Comparison of ENCODE assay signal across 9 mouse cellular contexts in genomic region chr6:87733131-87733930, GRCm38 (mm10). TPM values are rescaled to one million over a fixed set of nuclear protein-coding genes. Genes with fewer than 3 reads are reported as not detected.
DNase-seq lines count a peak whose midpoint lies in the region; ATAC-seq and TF ChIP-seq lines count a peak whose summit lies in the region.
"Had no signal": no experiment of that assay in that cellular context is flagged by ENCODE, and none has a peak within 500 bp of the region (broad histone marks: within the 10 kb centered on the region; RNA-seq: fewer than 3 reads in every experiment).

No protein-coding gene starts in this region.

- TF ChIP-seq CTCF in kidney, adult 2 months (conservative IDR thresholded peaks at IDR 0.05; ENCODE audit: insufficient read depth, insufficient read length, low read depth, low read length) = no peak
- no peak for TF ChIP-seq CTCF in lung, postnatal 0 days (IDR thresholded peaks at IDR 0.05)

- peak overlapping the region; percentile 56 for H3K27ac ChIP-seq in kidney, adult 2 months (ENCODE audit: insufficient read depth, low read depth, low read length)
- peak overlapping the region; percentile 60 for H3K27ac ChIP-seq in lung, postnatal 0 days (ENCODE audit: low read length)

- H3K4me3 ChIP-seq in kidney, adult 2 months (ENCODE audit: insufficient read depth, low read depth, low read length) = no peak overlapping the region
- peak overlapping the region; percentile 41; the same call in 1 of the 2 replicates for H3K4me3 ChIP-seq in lung, postnatal 0 days (ENCODE audit: low read depth, low read length)

- peak; percentile 40 for ATAC-seq in lung, postnatal 0 days

- H3K4me2 ChIP-seq in lung, postnatal 0 days (replicated peaks; ENCODE audit: low read depth, low read length) = peak overlapping the region; percentile 74

- no peaks in the 10 kb centered on the region for H3K27me3 ChIP-seq in kidney, adult 2 months (replicated peaks; ENCODE audit: control insufficient read depth, insufficient read depth, low read length)
- peaks cover 18% of the 10 kb centered on the region; the same call in 1 of the 2 replicates for H3K27me3 ChIP-seq in lung, postnatal 0 days (replicated peaks; ENCODE audit: insufficient read depth, low read length)

- DNase-seq in gastrocnemius, adult 18-20 months (ENCODE audit: low spot score) = peak; percentile 58
- no peak for DNase-seq in gastrocnemius, postnatal 10 days
- DNase-seq in heart, adult 8-10 months (ENCODE audit: low spot score) = peak; percentile 75
- peak; percentile 63 for DNase-seq in kidney, adult 2 months
- DNase-seq in lung, postnatal 0 days (ENCODE audit: low spot score) = peak; percentile 80
- DNase-seq in ovary, postnatal 36 days (ENCODE audit: low spot score) = no peak
- DNase-seq in left cerebral cortex, adult 18-20 months (ENCODE audit: low spot score in 2 of 2) = no peak
- no peak for DNase-seq in cerebellum, adult 9-10 months

- no peaks in the 10 kb centered on the region for H3K4me1 ChIP-seq in kidney, adult 2 months (ENCODE audit: control insufficient read depth, insufficient read depth, low read length)
- peaks cover 20% of the 10 kb centered on the region for H3K4me1 ChIP-seq in lung, postnatal 0 days (ENCODE audit: insufficient read depth, low read depth, low read length)

- WGBS in kidney, adult 2 months = 40% methylated on average over 14 of the region's 14 CpGs
- WGBS in lung, postnatal 0 days = 29% methylated on average over 14 of the region's 14 CpGs

- no peak overlapping the region for H3K9ac ChIP-seq in lung, postnatal 0 days (replicated peaks; ENCODE audit: low read depth)

- no peaks in the 10 kb centered on the region for H3K36me3 ChIP-seq in kidney, adult 2 months (ENCODE audit: control insufficient read depth, insufficient read depth, low read length)
- no peaks in the 10 kb centered on the region for H3K36me3 ChIP-seq in lung, postnatal 0 days (ENCODE audit: insufficient read depth, low read length)

- 0 out of 2 replicates have a peak, but pooled peaks have one; percentile 32 for TF ChIP-seq EP300 in lung, postnatal 0 days (IDR thresholded peaks at IDR 0.05)

- no peak for TF ChIP-seq POLR2A in kidney, adult 2 months (IDR thresholded peaks at IDR 0.05; ENCODE audit: low read depth, low read length)

- no peaks in the 10 kb centered on the region for H3K9me3 ChIP-seq in lung, postnatal 0 days (ENCODE audit: low read length)

RNA-seq across cellular contexts. Expression of gene Efcc1, which starts 2.7 kb away (rescaled TPM):
- under 1 TPM; 0.66 to 0.74 TPM for total RNA-seq in gastrocnemius, adult 18-20 months (2021)
- 1 to 10 TPM; 1.9 to 2.7 TPM for total RNA-seq in gastrocnemius, postnatal 10 days (2021)
- total RNA-seq in heart, adult 8-10 months (2022) = 1 to 10 TPM in 3 of 4 experiments, under 1 TPM in 1; 0.53 to 1.2 (median 1.1) TPM
- 2.7 and 3.0 TPM in 2 replicates for polyA plus RNA-seq in kidney, adult 2 months (2012; rRNA removed)
- 4.0 and 5.9 TPM in 2 replicates for polyA plus RNA-seq in lung, postnatal 0 days (2015; fragmentation: Nextera tagmentation; extraction: Ambion mirVana)
- 1 to 10 TPM; 4.9 to 5.6 TPM for total RNA-seq in left cerebral cortex, adult 18-20 months (2021)
- total RNA-seq: neutrophil, adult 5-6 weeks had no signal

RNA-seq across cellular contexts. Expression of gene Gp9, which starts 44.5 kb away (rescaled TPM):
- total RNA-seq in gastrocnemius, adult 18-20 months (2021) = not detected
- not detected for total RNA-seq in gastrocnemius, postnatal 10 days (2021)
- total RNA-seq in heart, adult 8-10 months (2022) = 1 to 10 TPM in 3 of 4 experiments, under 1 TPM in 1; 0.81 to 3.6 (median 1.6) TPM
- 0.66 and 1.1 TPM in 2 replicates for polyA plus RNA-seq in kidney, adult 2 months (2012; rRNA removed)
- 8.3 and 9.1 TPM in 2 replicates for polyA plus RNA-seq in lung, postnatal 0 days (2015; fragmentation: Nextera tagmentation; extraction: Ambion mirVana)
- under 1 TPM; 0.80 to 0.86 TPM for total RNA-seq in left cerebral cortex, adult 18-20 months (2021)

Comparison
In these comparisons a context has a peak if more than half of its experiments do, and no peak if none do; other contexts are left out.
1. DNase-seq: peak in gastrocnemius, adult 18-20 months (single experiment), heart, adult 8-10 months (single experiment), kidney, adult 2 months (single experiment) and lung, postnatal 0 days (single experiment); none in gastrocnemius, postnatal 10 days (single experiment), ovary, postnatal 36 days (single experiment), left cerebral cortex, adult 18-20 months (0 of 2) and cerebellum, adult 9-10 months (single experiment).